Mouse (Mus musculus) kidney, postnatal 0 days (tissue): Measurements from ENCODE around the gene Klf2. TPM values are rescaled to one million over a fixed set of nuclear protein-coding genes. Genes with fewer than 3 reads are reported as not detected.

Source experiments
- ATAC-seq: fragments of 200-750 bp; cut with Nextera tagmentation; replicated peaks from 2 replicates; pipeline ENCODE4 v1.8.0; 2017; ENCODE audit warnings: low read depth, moderate number of reproducible peaks, moderate TSS enrichment, moderate library complexity; ENCODE audit not compliant: low FRiP score
- DNase-seq: peaks from one replicate; pipeline ENCODE4 v3.0.0-alpha.2; 2016; ENCODE audit warnings: low spot score
- H3K27ac ChIP-seq: fragments of 300-500 bp; sonication (generic); 2 replicates; pipeline ENCODE4 v1.5.1; 2014; ENCODE audit warnings: mild to moderate bottlenecking
- H3K27me3 ChIP-seq: fragments of 300-500 bp; sonication (generic); 2 replicates; pipeline ENCODE4 v1.6.1; 2014; ENCODE audit warnings: low read length, mixed read lengths; ENCODE audit not compliant: insufficient read depth
- H3K36me3 ChIP-seq: fragments of 300-500 bp; sonication (generic); 2 replicates; pipeline ENCODE4 v1.6.1; 2014; ENCODE audit warnings: low read length, mixed read lengths; ENCODE audit not compliant: insufficient read depth
- H3K4me1 ChIP-seq: fragments of 300-500 bp; sonication (generic); replicated peaks from 2 replicates; pipeline ENCODE4 v1.6.1; 2014; ENCODE audit warnings: antibody characterized with exemption, low read length, mixed read lengths; ENCODE audit not compliant: insufficient read depth
- H3K4me2 ChIP-seq: fragments of 300-500 bp; sonication (generic); 2 replicates; pipeline ENCODE4 v1.6.1; 2014; ENCODE audit warnings: mild to moderate bottlenecking, low read length, moderate library complexity, mixed read lengths
- H3K4me3 ChIP-seq: fragments of 300-500 bp; sonication (generic); replicated peaks from 2 replicates; pipeline ENCODE4 v1.5.1; 2014; ENCODE audit warnings: low read depth, low read length
- H3K9ac ChIP-seq: fragments of 300-500 bp; sonication (generic); 2 replicates; pipeline ENCODE4 v1.6.1; 2014; ENCODE audit warnings: low read depth, low read length
- H3K9me3 ChIP-seq: fragments of 300-500 bp; sonication (generic); replicated peaks from 2 replicates; pipeline ENCODE4 v1.6.1; 2016; ENCODE audit warnings: low read length, inconsistent platforms, mixed read lengths
- CTCF ChIP-seq: IDR thresholded peaks from 2 replicates; pipeline ENCODE4 v1.5.1; 2016; ENCODE audit warnings: antibody characterized with exemption, low read depth, mild to moderate bottlenecking, moderate library complexity
- WGBS: fragments of 180-500 bp; shearing (Covaris S2); extraction: QIAGEN DNeasy Blood & Tissue Kit; methylation state at CpG from one replicate; pipeline ENCODE4 v1.1.7; 2014; 5-methylcytosine and 5-hydroxymethylcytosine counted together
- polyA plus RNA-seq: library from polyadenylated mRNA; unstranded; fragments of >200 nt; fragmentation: Nextera tagmentation; extraction: Ambion mirVana; gene quantifications from 2 replicates; pipeline ENCODE4 v1.2.1, GENCODE M21; 2015

Klf2 gene
- polyA plus RNA-seq, 1 experiment from 2014 or later, result 31.9 TPM

DNA sequence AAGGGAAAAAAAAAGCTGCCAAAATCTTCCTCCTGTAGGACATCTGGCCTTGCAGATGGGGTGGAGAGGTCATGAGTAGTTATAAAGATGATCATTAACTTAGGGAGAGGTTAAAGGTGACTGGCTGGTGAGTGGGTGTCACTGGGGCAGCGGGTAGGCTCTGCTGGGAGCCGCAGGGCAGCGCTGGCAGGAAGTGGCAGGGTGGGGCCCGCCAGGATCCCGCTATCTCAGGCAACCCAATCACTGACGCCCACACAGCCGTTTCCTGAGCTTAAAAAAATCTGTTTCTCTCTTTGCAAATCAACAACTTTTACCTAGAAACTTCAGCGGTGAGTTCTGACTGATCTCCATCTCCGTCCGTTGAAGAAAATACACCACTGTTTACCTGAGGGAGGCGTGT lies 35.4 kb downstream of the Klf2 start:
- 30% methylated on average over 11 of the region's 11 CpGs for WGBS
- Histone ChIP-seq H3K4me1 (0 out of 2 replicates have a peak, but pooled peaks cover 6% of the 10 kb centered on the region), H3K4me3 (no peak overlapping the region), H3K4me2 (no peak overlapping the region), H3K36me3 (peaks cover 20% of the 10 kb centered on the region), H3K9me3 (no peaks in the 10 kb centered on the region), H3K27me3 (no peaks in the 10 kb centered on the region), H3K27ac (peak overlapping the region; percentile 72; the same call in 1 of the 2 replicates), H3K9ac (no peak overlapping the region)
- TF ChIP-seq CTCF, result no peak
- DNase-seq (peak; percentile 22), ATAC-seq (no peak)

- Histone ChIP-seq H3K4me1 (0 out of 2 replicates have a peak, but pooled peaks cover 6% of the 10 kb centered on the region), H3K27me3 (no peaks in the 10 kb centered on the region), H3K4me3 (no peak overlapping the region), H3K36me3 (peaks cover 27% of the 10 kb centered on the region), H3K9me3 (no peaks in the 10 kb centered on the region), H3K9ac (no peak overlapping the region), H3K4me2 (no peak overlapping the region), H3K27ac (no peak overlapping the region)
- DNase-seq (no peak), ATAC-seq (no peak)
- 85% methylated on average over 3 of the region's 3 CpGs for WGBS
- no peak for TF ChIP-seq CTCF
Measured at GRCm38 (mm10) chr8:72356593-72356992, 37.8 kb downstream of the Klf2 start.

DNA sequence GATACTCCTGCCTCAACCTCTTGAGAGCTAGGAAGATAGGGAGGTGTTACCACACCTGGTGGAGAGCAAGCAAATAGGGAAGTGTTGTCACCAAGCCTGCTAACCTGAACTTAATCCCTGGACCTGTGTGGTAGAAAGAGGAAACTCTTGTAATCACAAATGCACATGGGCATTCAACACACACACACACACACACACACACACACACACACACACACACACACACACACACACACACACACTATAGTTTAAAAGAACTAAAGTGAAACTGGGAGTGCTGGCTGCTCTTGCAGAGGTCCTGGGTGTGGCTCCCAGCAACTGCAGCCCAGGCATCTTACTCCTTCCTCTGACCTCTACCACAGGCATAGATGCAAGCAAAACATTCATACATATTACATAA lies 41.3 kb downstream of the Klf2 start:
- H3K27me3 ChIP-seq, result no peaks in the 10 kb centered on the region
- DNase-seq (no peak), ATAC-seq (no peak)
- no peak overlapping the region for H3K4me3 ChIP-seq
- H3K9ac ChIP-seq, result no peak overlapping the region
- no peak overlapping the region for H3K4me2 ChIP-seq
- peaks cover 33% of the 10 kb centered on the region for H3K36me3 ChIP-seq
- no peaks in the 10 kb centered on the region for H3K9me3 ChIP-seq
- no peak for TF ChIP-seq CTCF
- no peaks in the 10 kb centered on the region for H3K4me1 ChIP-seq
- H3K27ac ChIP-seq, result no peak overlapping the region

GRCm38 (mm10) chr8:72362754-72363153 lies 43.9 kb downstream of the Klf2 start:
- WGBS, result 90% methylated on average over 4 of the region's 4 CpGs

DNA sequence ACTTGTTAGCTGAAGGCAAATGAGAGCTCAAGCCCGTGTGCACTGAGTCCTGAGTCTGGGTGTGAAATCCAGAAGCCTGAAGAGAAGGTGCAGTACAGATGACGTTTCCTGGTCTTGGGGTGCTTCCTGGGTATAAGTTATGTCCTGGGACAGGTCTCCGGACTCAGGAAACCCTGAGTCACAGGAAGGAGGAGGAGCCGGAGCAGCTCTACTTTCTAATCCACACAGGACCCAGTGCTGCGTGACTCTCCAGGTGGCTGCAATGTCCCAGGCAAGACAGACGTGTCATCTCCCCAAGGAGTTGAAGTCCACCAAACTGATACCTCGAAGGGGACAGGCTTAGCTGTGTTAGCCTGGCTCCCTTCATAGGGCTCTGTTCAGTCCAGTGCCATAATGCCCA lies 44.6 kb downstream of the Klf2 start:
- H3K4me1 ChIP-seq, result no peaks in the 10 kb centered on the region
- H3K4me2 ChIP-seq, result no peak overlapping the region
- no peak for ATAC-seq
- no peaks in the 10 kb centered on the region for H3K27me3 ChIP-seq
- H3K27ac ChIP-seq, result no peak overlapping the region
- WGBS, result 48% methylated on average over 7 of the region's 7 CpGs
- no peak overlapping the region for H3K4me3 ChIP-seq
- no peaks in the 10 kb centered on the region for H3K9me3 ChIP-seq
- DNase-seq, result peak; percentile 36
- peaks cover 37% of the 10 kb centered on the region for H3K36me3 ChIP-seq
- TF ChIP-seq CTCF, result no peak
- no peak overlapping the region for H3K9ac ChIP-seq

More at GRCm38 (mm10) chr8:72362754-72363153, 43.9 kb downstream of the Klf2 start:
- no peak for ATAC-seq
- Histone ChIP-seq H3K4me3 (no peak overlapping the region), H3K9ac (no peak overlapping the region), H3K36me3 (peaks cover 33% of the 10 kb centered on the region), H3K27ac (no peak overlapping the region), H3K4me2 (no peak overlapping the region), H3K27me3 (no peaks in the 10 kb centered on the region), H3K9me3 (no peaks in the 10 kb centered on the region), H3K4me1 (no peaks in the 10 kb centered on the region)
- TF ChIP-seq CTCF, result no peak
- no peak for DNase-seq

DNA sequence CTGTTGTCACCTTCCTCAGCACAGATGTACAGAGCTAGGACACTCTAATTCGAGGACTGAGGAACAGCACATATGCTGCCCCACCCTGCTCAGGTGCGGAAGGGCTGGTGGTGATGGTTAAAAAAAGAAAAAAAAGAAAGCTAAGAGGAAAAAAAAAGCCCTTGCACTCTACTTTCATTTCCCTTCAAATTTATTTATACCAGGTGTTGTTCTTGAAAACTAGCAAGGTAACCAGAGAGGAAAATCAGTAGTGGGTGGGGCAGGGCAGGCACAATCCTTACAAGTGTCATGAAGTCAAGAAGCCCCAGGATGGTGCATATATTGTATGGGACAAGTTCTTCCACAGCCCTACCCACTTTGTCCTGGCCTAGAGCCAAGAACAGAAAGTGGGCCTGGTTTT lies 46.2 kb downstream of the Klf2 start:
- Histone ChIP-seq H3K27ac (no peak overlapping the region), H3K4me2 (no peak overlapping the region), H3K4me1 (no peaks in the 10 kb centered on the region), H3K4me3 (no peak overlapping the region), H3K9ac (no peak overlapping the region), H3K27me3 (no peaks in the 10 kb centered on the region), H3K9me3 (no peaks in the 10 kb centered on the region), H3K36me3 (peaks cover 49% of the 10 kb centered on the region)
- DNase-seq (no peak), ATAC-seq (no peak)
- TF ChIP-seq CTCF, result no peak
- 93% methylated on average over 2 of the region's 2 CpGs for WGBS

GRCm38 (mm10) chr8:72365826-72366225 lies 47.0 kb downstream of the Klf2 start:
- Histone ChIP-seq H3K4me1 (no peaks in the 10 kb centered on the region), H3K36me3 (peaks cover 53% of the 10 kb centered on the region), H3K9me3 (no peaks in the 10 kb centered on the region), H3K27me3 (no peaks in the 10 kb centered on the region), H3K27ac (no peak overlapping the region), H3K4me2 (no peak overlapping the region), H3K9ac (no peak overlapping the region), H3K4me3 (no peak overlapping the region)
- TF ChIP-seq CTCF, result peak; percentile 96
- DNase-seq (peak; percentile 83), ATAC-seq (peak; percentile 75)
- whole genome bisulfite sequencing, result 20% methylated on average over 3 of the region's 3 CpGs
